Mouse (Mus musculus): ENCODE results near the gene Hvcn1.

- TF ChIP-seq CTCF (conservative IDR thresholded peaks at IDR 0.05; ENCODE audit: low read length) (peak; percentile 30), NANOG (IDR thresholded peaks at IDR 0.05; ENCODE audit: borderline replicate concordance, low read length) (no peak), POU5F1 (IDR thresholded peaks at IDR 0.05; ENCODE audit: borderline replicate concordance, low read length) (no peak)
These were observed 58.6 kb downstream of the Hvcn1 start for GRCm38 (mm10) chr5:122265187-122265586.
